9 mouse cellular contexts compared by ENCODE assay signal in the genomic region with DNA sequence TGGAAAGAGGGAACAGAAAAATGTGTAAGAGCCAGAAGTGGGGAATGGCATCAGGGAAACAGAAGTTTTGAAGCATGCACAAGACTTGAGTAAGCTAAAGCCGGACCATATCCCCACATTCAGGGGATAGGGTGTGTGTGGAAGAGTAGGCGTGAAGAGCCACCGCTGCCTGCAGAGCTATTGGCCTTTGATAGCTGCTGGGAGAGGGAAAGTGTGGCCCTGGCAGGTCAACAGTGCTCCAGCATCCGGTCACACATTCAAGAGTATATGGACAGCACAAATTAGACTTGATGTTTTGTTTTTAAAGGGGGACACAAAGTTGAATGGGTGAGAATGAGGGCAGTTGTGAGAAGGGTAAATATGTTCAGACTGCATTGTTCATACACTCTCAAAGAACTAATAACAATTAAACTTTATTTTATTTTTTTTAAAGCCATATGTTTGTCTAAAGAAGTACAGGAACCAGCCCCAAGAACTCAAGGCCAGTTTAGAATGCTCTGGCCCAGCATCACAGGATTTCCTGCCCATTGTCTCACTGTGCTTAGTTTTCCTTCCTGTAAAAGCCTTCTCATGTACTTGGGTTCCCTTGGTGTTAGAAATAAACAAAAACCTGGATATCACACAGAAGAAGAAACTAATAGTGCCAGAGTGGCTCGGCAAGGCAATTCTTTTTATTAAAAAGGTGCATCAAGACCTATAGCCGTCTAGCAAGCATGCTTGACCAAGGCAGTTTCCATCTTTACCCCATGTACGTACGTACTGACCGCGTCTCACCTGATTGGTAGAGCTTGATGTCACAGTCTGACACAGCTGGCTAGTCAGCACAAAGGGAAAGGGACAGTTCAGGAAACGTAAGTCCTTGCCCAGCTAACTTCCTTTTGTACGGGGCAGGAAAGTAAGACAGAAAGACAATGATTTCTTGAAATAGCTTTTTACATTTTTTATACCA.
DNase-seq lines count a peak whose midpoint lies in the region; ATAC-seq lines count a peak whose summit lies in the region.
"Had no signal": no experiment of that assay in that cellular context is flagged by ENCODE, and none has a peak within 500 bp of the region (broad histone marks: within the 10 kb centered on the region; RNA-seq: fewer than 3 reads in every experiment).

No protein-coding gene starts in this region.

- DNase-seq in embryo, embryonic 10.5 days (ENCODE audit: low spot score), result peak; percentile 7
- no peak for DNase-seq in embryo, embryonic 9.5 days (ENCODE audit: extremely low spot score)
- DNase-seq in heart, adult 8-10 months (ENCODE audit: low spot score), result peak; percentile 77
- DNase-seq in kidney, adult 9 months, result peak; percentile 59
- peak; percentile 13 for DNase-seq in lung, postnatal 14 days
- no peak for DNase-seq in layer of hippocampus, postnatal 14 days (ENCODE audit: low spot score in 2 of 2)

- ATAC-seq in CD4-positive, CD25-positive, alpha-beta regulatory T cell, adult 4 months, result no peak
- no peak for ATAC-seq in cerebellum, adult (ENCODE audit: insufficient number of reproducible peaks, low FRiP score, low TSS enrichment)
- ATAC-seq: midbrain, embryonic 13.5 days had no signal

Comparison
In these comparisons a context has a peak if more than half of its experiments do, and no peak if none do; other contexts are left out.
1. DNase-seq: peak in embryo, embryonic 10.5 days (single experiment), heart, adult 8-10 months (single experiment), kidney, adult 9 months (single experiment) and lung, postnatal 14 days (single experiment); none in embryo, embryonic 9.5 days (single experiment) and layer of hippocampus, postnatal 14 days (0 of 2).